Mouse (Mus musculus) testis, adult 2 months (tissue): Measurements from ENCODE around the gene 1700023F06Rik. TPM values are rescaled to one million over a fixed set of nuclear protein-coding genes. Genes with fewer than 3 reads are reported as not detected.

Source experiments
- H3K27ac ChIP-seq: fragments of 200-500 bp; 2 replicates; pipeline ENCODE4 v1.5.1; 2012; ENCODE audit warnings: low read depth, low read length; ENCODE audit not compliant: control insufficient read depth, insufficient read depth
- H3K27me3 ChIP-seq: fragments of 200-500 bp; 2 replicates; pipeline ENCODE4 v1.6.1; 2012; ENCODE audit warnings: mild to moderate bottlenecking, low read length, moderate library complexity; ENCODE audit not compliant: control insufficient read depth, insufficient read depth
- H3K36me3 ChIP-seq: fragments of 200-500 bp; 2 replicates; pipeline ENCODE4 v1.6.1; 2012; ENCODE audit warnings: mild to moderate bottlenecking, low read length; ENCODE audit not compliant: control insufficient read depth, insufficient read depth
- H3K4me1 ChIP-seq: fragments of 200-500 bp; 2 replicates; pipeline ENCODE4 v1.6.1; 2012; ENCODE audit warnings: low read length; ENCODE audit not compliant: control insufficient read depth, insufficient read depth
- H3K4me3 ChIP-seq: fragments of 200-500 bp; 2 replicates; pipeline ENCODE4 v1.5.1; 2012; ENCODE audit warnings: low read depth, mild to moderate bottlenecking, low read length, moderate library complexity, mixed read lengths; ENCODE audit not compliant: control insufficient read depth
- CTCF ChIP-seq: fragments of 200-500 bp; IDR thresholded peaks from 2 replicates; pipeline ENCODE4 v1.5.1; 2012; ENCODE audit warnings: low read depth, mild to moderate bottlenecking, inconsistent platforms, low read length, moderate library complexity; ENCODE audit not compliant: control insufficient read depth, insufficient read depth, insufficient replicate concordance
- POLR2A ChIP-seq: fragments of 200-500 bp; IDR thresholded peaks from 2 replicates; pipeline ENCODE4 v1.6.1; 2012; ENCODE audit warnings: low read depth, mild to moderate bottlenecking, inconsistent platforms, low read length, moderate library complexity; ENCODE audit not compliant: control insufficient read depth
- polyA plus RNA-seq: library from polyadenylated mRNA; depleted of rRNA; stranded (reverse); fragments of >200 nt; gene quantifications from 2 replicates; pipeline ENCODE4 v1.2.3, GENCODE M21; 2012

1700023F06Rik gene
- polyA plus RNA-seq, 1 experiment = 451 TPM

- no peak overlapping the region for H3K27ac ChIP-seq
- TF ChIP-seq CTCF = no peak
- TF ChIP-seq POLR2A = no peak
- H3K4me3 ChIP-seq = no peak overlapping the region
- H3K36me3 ChIP-seq = no peaks in the 10 kb centered on the region
- peaks cover 2% of the 10 kb centered on the region for H3K4me1 ChIP-seq
- no peaks in the 10 kb centered on the region for H3K27me3 ChIP-seq
Measured at GRCm38 (mm10) chr11:103246731-103247290, 38.5 kb upstream of the 1700023F06Rik start.

- Histone ChIP-seq H3K27ac (no peak overlapping the region), H3K4me3 (no peak overlapping the region), H3K27me3 (no peaks in the 10 kb centered on the region), H3K36me3 (no peaks in the 10 kb centered on the region), H3K4me1 (peaks cover 2% of the 10 kb centered on the region)
- TF ChIP-seq CTCF (no peak), POLR2A (no peak)
Measured at GRCm38 (mm10) chr11:103246081-103246730, 37.8 kb upstream of the 1700023F06Rik start.

- no peaks in the 10 kb centered on the region for H3K36me3 ChIP-seq
- H3K27ac ChIP-seq = no peak overlapping the region
- TF ChIP-seq CTCF (no peak), POLR2A (no peak)
- no peak overlapping the region for H3K4me3 ChIP-seq
- H3K4me1 ChIP-seq = peaks cover 2% of the 10 kb centered on the region
- no peaks in the 10 kb centered on the region for H3K27me3 ChIP-seq
Measured at GRCm38 (mm10) chr11:103244856-103245255, 36.5 kb upstream of the 1700023F06Rik start.

GRCm38 (mm10) chr11:103240740-103241139 is 32.4 kb upstream of the 1700023F06Rik start:
- Histone ChIP-seq H3K27me3 (no peaks in the 10 kb centered on the region), H3K36me3 (no peaks in the 10 kb centered on the region)

GRCm38 (mm10) chr11:103237757-103238156 is 29.4 kb upstream of the 1700023F06Rik start:
- TF ChIP-seq POLR2A = no peak
- no peak for TF ChIP-seq CTCF
- H3K4me1 ChIP-seq = no peaks in the 10 kb centered on the region
- H3K27ac ChIP-seq = no peak overlapping the region
- H3K36me3 ChIP-seq = no peaks in the 10 kb centered on the region
- H3K27me3 ChIP-seq = no peaks in the 10 kb centered on the region
- no peak overlapping the region for H3K4me3 ChIP-seq

More at GRCm38 (mm10) chr11:103240740-103241139, 32.4 kb upstream of the 1700023F06Rik start:
- H3K27ac ChIP-seq = no peak overlapping the region
- TF ChIP-seq CTCF (no peak), POLR2A (no peak)
- no peaks in the 10 kb centered on the region for H3K4me1 ChIP-seq
- no peak overlapping the region for H3K4me3 ChIP-seq

GRCm38 (mm10) chr11:103236903-103237302 is 28.5 kb upstream of the 1700023F06Rik start:
- Histone ChIP-seq H3K4me1 (no peaks in the 10 kb centered on the region), H3K36me3 (no peaks in the 10 kb centered on the region), H3K27me3 (no peaks in the 10 kb centered on the region), H3K27ac (no peak overlapping the region), H3K4me3 (no peak overlapping the region)
- TF ChIP-seq POLR2A = no peak
- no peak for TF ChIP-seq CTCF

- TF ChIP-seq POLR2A = no peak
- no peaks in the 10 kb centered on the region for H3K4me1 ChIP-seq
- no peaks in the 10 kb centered on the region for H3K27me3 ChIP-seq
- no peaks in the 10 kb centered on the region for H3K36me3 ChIP-seq
- no peak overlapping the region for H3K4me3 ChIP-seq
- no peak overlapping the region for H3K27ac ChIP-seq
Measured at GRCm38 (mm10) chr11:103236431-103236830, 28.1 kb upstream of the 1700023F06Rik start.

- no peaks in the 10 kb centered on the region for H3K4me1 ChIP-seq
- no peak overlapping the region for H3K27ac ChIP-seq
- TF ChIP-seq CTCF (no peak), POLR2A (no peak)
Measured at GRCm38 (mm10) chr11:103235702-103236101, 27.3 kb upstream of the 1700023F06Rik start.

More at GRCm38 (mm10) chr11:103235702-103236101, 27.3 kb upstream of the 1700023F06Rik start:
- no peaks in the 10 kb centered on the region for H3K36me3 ChIP-seq
- H3K4me3 ChIP-seq = no peak overlapping the region
- no peaks in the 10 kb centered on the region for H3K27me3 ChIP-seq
